Mouse (Mus musculus) myocyte (in vitro differentiated cells): ENCODE measurements around the gene Bid.

Experiments
- E2F4 ChIP-seq: IDR thresholded peaks from one replicate; pipeline ENCODE4 v1.6.1; 2011; ENCODE audit warnings: mild to moderate bottlenecking, control low read depth, moderate library complexity; ENCODE audit not compliant: insufficient read depth
- POLR2A ChIP-seq: IDR thresholded peaks from one replicate; pipeline ENCODE4 v1.6.1; 2011; ENCODE audit warnings: low read depth, mild to moderate bottlenecking, control low read depth, moderate library complexity; ENCODE audit not compliant: insufficient read length
- POLR2AphosphoS2 ChIP-seq: IDR thresholded peaks from one replicate; pipeline ENCODE4 v1.6.1; 2011; ENCODE audit warnings: low read depth, control low read depth; ENCODE audit not compliant: insufficient read length
- TCF12 ChIP-seq: IDR thresholded peaks from one replicate; pipeline ENCODE4 v1.6.1; 2011; ENCODE audit warnings: mild to moderate bottlenecking, control low read depth; ENCODE audit not compliant: poor library complexity, insufficient read depth, severe bottlenecking
- TCF3 ChIP-seq: IDR thresholded peaks from one replicate; pipeline ENCODE4 v1.6.1; 2011; ENCODE audit warnings: low read depth, control low read depth; ENCODE audit not compliant: insufficient read length
- USF1 ChIP-seq: IDR thresholded peaks from one replicate; pipeline ENCODE4 v1.6.1; 2011; ENCODE audit warnings: low read depth, mild to moderate bottlenecking, control low read depth, moderate library complexity

DNA sequence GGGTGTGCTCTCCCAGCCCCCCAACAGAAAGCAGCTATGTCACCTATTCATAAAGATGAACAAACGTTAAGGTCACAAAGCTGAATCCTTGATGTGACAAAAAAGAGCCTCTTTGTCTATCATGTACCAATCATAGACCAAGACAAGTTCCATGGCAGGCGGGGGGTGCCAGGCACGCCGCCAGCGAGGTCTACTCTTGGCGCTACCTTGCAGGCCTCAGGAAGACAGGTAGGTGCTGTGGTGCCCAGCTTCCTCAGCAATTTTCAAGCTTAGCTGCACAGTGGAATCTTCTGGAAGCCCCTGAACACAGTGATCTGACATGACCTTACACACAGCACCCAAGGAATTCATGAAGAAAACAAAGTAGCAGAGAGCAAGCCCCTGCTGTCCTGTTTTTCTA lies 10.1 kb downstream of the Bid start:
- TF ChIP-seq POLR2A (no peak), USF1 (no peak), POLR2AphosphoS2 (no peak), TCF12 (no peak), TCF3 (no peak), E2F4 (no peak)
